Mouse (Mus musculus) ES-E14 (cell line): Measurements from ENCODE around the gene Adamts7.

Source experiments
- CHD2 ChIP-seq: IDR thresholded peaks from 2 replicates; pipeline ENCODE4 v1.6.1; 2014; ENCODE audit warnings: mild to moderate bottlenecking, low read depth, low read length, inconsistent platforms
- HCFC1 ChIP-seq: IDR thresholded peaks from 2 replicates; pipeline ENCODE4 v1.6.1; 2012; ENCODE audit warnings: low read length, inconsistent platforms, borderline replicate concordance; ENCODE audit not compliant: insufficient read depth
- MAFK ChIP-seq: IDR thresholded peaks from 2 replicates; pipeline ENCODE4 v1.6.1; 2014; ENCODE audit warnings: mild to moderate bottlenecking, low read depth, low read length, inconsistent platforms; ENCODE audit not compliant: insufficient read depth
- ZNF384 ChIP-seq: IDR thresholded peaks from 2 replicates; pipeline ENCODE4 v1.6.1; 2012; ENCODE audit warnings: low read depth, low read length, inconsistent platforms

GRCm38 (mm10) chr9:90234786-90235185 lies 71.9 kb downstream of the Adamts7 start:
- TF ChIP-seq HCFC1 (no peak), ZNF384 (no peak), MAFK (no peak), CHD2 (no peak)
